Mouse (Mus musculus) embryonic fibroblast, embryonic 13.5 days (primary cell): ENCODE data around the gene Med29. TPM values are rescaled to one million over a fixed set of nuclear protein-coding genes. Genes with fewer than 3 reads are reported as not detected.

Experiments
- H3K27ac ChIP-seq: 2 replicates; pipeline ENCODE4 v1.5.1; 2012; ENCODE audit warnings: low read length, control low read depth, inconsistent platforms; ENCODE audit not compliant: insufficient read depth
- H3K4me1 ChIP-seq: 2 replicates; pipeline ENCODE4 v1.6.1; 2011; ENCODE audit warnings: low read length; ENCODE audit not compliant: control insufficient read depth, insufficient read depth
- H3K4me3 ChIP-seq: 2 replicates; pipeline ENCODE4 v1.5.1; 2011; ENCODE audit warnings: mild to moderate bottlenecking, control low read depth, low read length; ENCODE audit not compliant: insufficient read depth
- CTCF ChIP-seq: IDR thresholded peaks from 2 replicates; pipeline ENCODE4 v1.5.1; 2011; ENCODE audit warnings: mild to moderate bottlenecking, control low read depth, low read length, moderate library complexity, borderline replicate concordance; ENCODE audit not compliant: insufficient read depth
- POLR2A ChIP-seq: IDR thresholded peaks from 2 replicates; pipeline ENCODE4 v1.6.1; 2011; ENCODE audit warnings: low read depth, mild to moderate bottlenecking, control low read depth, low read length, moderate library complexity
- polyA plus RNA-seq: library from polyadenylated mRNA; stranded (reverse); fragments of >200 nt; gene quantifications from 2 replicates; pipeline ENCODE4 v1.2.4, GENCODE M21; 2011; ENCODE audit warnings: low read depth; ENCODE audit not compliant: missing spikeins, insufficient read length

Med29 gene
- polyA plus RNA-seq, 1 experiment, result 18.2 TPM

GRCm38 (mm10) chr7:28430512-28430911, 38.0 kb upstream of the Med29 start:
- no peak overlapping the region for H3K4me3 ChIP-seq
- H3K27ac ChIP-seq, result no peak overlapping the region; the same call in 1 of the 2 replicates
- no peak for TF ChIP-seq POLR2A
- no peak for TF ChIP-seq CTCF
- H3K4me1 ChIP-seq, result peaks cover 7% of the 10 kb centered on the region

- TF ChIP-seq POLR2A (no peak), CTCF (no peak)
- 0 out of 2 replicates have a peak, but pooled peaks cover 4% of the 10 kb centered on the region for H3K4me1 ChIP-seq
- H3K4me3 ChIP-seq, result no peak overlapping the region
- H3K27ac ChIP-seq, result no peak overlapping the region
Measured at GRCm38 (mm10) chr7:28427738-28428137, 35.2 kb upstream of the Med29 start.

- no peak overlapping the region for H3K27ac ChIP-seq
- TF ChIP-seq POLR2A (no peak), CTCF (no peak)
- no peak overlapping the region for H3K4me3 ChIP-seq
- peaks cover 13% of the 10 kb centered on the region for H3K4me1 ChIP-seq
Measured at GRCm38 (mm10) chr7:28423018-28423417, 30.5 kb upstream of the Med29 start.

GRCm38 (mm10) chr7:28419416-28419815, 26.9 kb upstream of the Med29 start:
- no peak for TF ChIP-seq CTCF
- Histone ChIP-seq H3K4me1 (peaks cover 13% of the 10 kb centered on the region), H3K4me3 (no peak overlapping the region), H3K27ac (peak overlapping the region; percentile 89)

- peaks cover 9% of the 10 kb centered on the region for H3K4me1 ChIP-seq
- no peak for TF ChIP-seq CTCF
- no peak for TF ChIP-seq POLR2A
- peak overlapping the region; percentile 86 for H3K27ac ChIP-seq
- H3K4me3 ChIP-seq, result no peak overlapping the region
Measured at GRCm38 (mm10) chr7:28418096-28418670, 25.7 kb upstream of the Med29 start.

GRCm38 (mm10) chr7:28417368-28417767, 24.9 kb upstream of the Med29 start:
- Histone ChIP-seq H3K4me3 (no peak overlapping the region), H3K4me1 (peaks cover 9% of the 10 kb centered on the region), H3K27ac (peak overlapping the region; percentile 5; the same call in 1 of the 2 replicates)
- no peak for TF ChIP-seq POLR2A

- Histone ChIP-seq H3K4me3 (no peak overlapping the region), H3K27ac (no peak overlapping the region), H3K4me1 (no peaks in the 10 kb centered on the region)
- TF ChIP-seq CTCF (no peak), POLR2A (no peak)
Measured at GRCm38 (mm10) chr7:28412826-28413225, 20.3 kb upstream of the Med29 start.

- TF ChIP-seq CTCF (no peak), POLR2A (no peak)
- H3K4me1 ChIP-seq, result no peaks in the 10 kb centered on the region
- H3K4me3 ChIP-seq, result no peak overlapping the region
- H3K27ac ChIP-seq, result no peak overlapping the region
Measured at GRCm38 (mm10) chr7:28410841-28411475, 18.4 kb upstream of the Med29 start.

GRCm38 (mm10) chr7:28401942-28402341, 9.4 kb upstream of the Med29 start:
- no peak for TF ChIP-seq POLR2A
- TF ChIP-seq CTCF, result no peak
- H3K4me3 ChIP-seq, result no peak overlapping the region
- H3K27ac ChIP-seq, result no peak overlapping the region
- no peaks in the 10 kb centered on the region for H3K4me1 ChIP-seq

- Histone ChIP-seq H3K27ac (no peak overlapping the region), H3K4me3 (no peak overlapping the region), H3K4me1 (no peaks in the 10 kb centered on the region)
- TF ChIP-seq POLR2A (no peak), CTCF (no peak)
Measured at GRCm38 (mm10) chr7:28401030-28401429, 8.5 kb upstream of the Med29 start.
